Mouse (Mus musculus) G1E-ER4 (cell line): ENCODE data around the gene Slc31a1. TPM values are rescaled to one million over a fixed set of nuclear protein-coding genes. Genes with fewer than 3 reads are reported as not detected.

Source experiments
- GATA1 ChIP-seq: IDR thresholded peaks from one replicate; pipeline ENCODE4 v1.8.0; 2012; ENCODE audit warnings: low read length, inconsistent platforms
- polyA plus RNA-seq: library from polyadenylated mRNA; stranded (reverse); fragments of >175 nt; gene quantifications from 2 replicates; pipeline ENCODE4 v1.2.3, GENCODE M21; 2012

Slc31a1 gene
- 2.6 and 3.4 TPM in 2 replicates for polyA plus RNA-seq

GRCm38 (mm10) chr4:62360088-62360804 is at the start of gene Slc31a1, which contains the start of gene Fkbp15:
Slc31a1 (plus strand) TSS chr4:62360727.
Fkbp15 (minus strand) TSS chr4:62360548.
- no peak for TF ChIP-seq GATA1

GRCm38 (mm10) chr4:62312821-62313220 is 47.7 kb upstream of the Slc31a1 start:
- TF ChIP-seq GATA1 = no peak

GRCm38 (mm10) chr4:62313641-62314211 is 46.8 kb upstream of the Slc31a1 start:
- no peak for TF ChIP-seq GATA1

- TF ChIP-seq GATA1 = no peak
Observed at GRCm38 (mm10) chr4:62314516-62314915, 46.0 kb upstream of the Slc31a1 start.

- TF ChIP-seq GATA1 = no peak
Observed at GRCm38 (mm10) chr4:62316456-62316855, 44.1 kb upstream of the Slc31a1 start.

GRCm38 (mm10) chr4:62318294-62318693 is 42.2 kb upstream of the Slc31a1 start:
- TF ChIP-seq GATA1 = no peak

GRCm38 (mm10) chr4:62322684-62323083 is 37.8 kb upstream of the Slc31a1 start:
- no peak for TF ChIP-seq GATA1

GRCm38 (mm10) chr4:62326111-62326510 is 34.4 kb upstream of the Slc31a1 start:
- no peak for TF ChIP-seq GATA1

- no peak for TF ChIP-seq GATA1
Observed at GRCm38 (mm10) chr4:62328941-62329660, 31.4 kb upstream of the Slc31a1 start.

GRCm38 (mm10) chr4:62331977-62332376 is 28.6 kb upstream of the Slc31a1 start:
- TF ChIP-seq GATA1 = no peak

- TF ChIP-seq GATA1 = no peak
Observed at GRCm38 (mm10) chr4:62338536-62338935, 22.0 kb upstream of the Slc31a1 start.

- TF ChIP-seq GATA1 = no peak
Observed at GRCm38 (mm10) chr4:62344000-62344399, 16.5 kb upstream of the Slc31a1 start.

- TF ChIP-seq GATA1 = no peak
Observed at GRCm38 (mm10) chr4:62345827-62346226, 14.7 kb upstream of the Slc31a1 start.

- no peak for TF ChIP-seq GATA1
Observed at GRCm38 (mm10) chr4:62347605-62348328, 12.8 kb upstream of the Slc31a1 start.

- TF ChIP-seq GATA1 = no peak
Observed at GRCm38 (mm10) chr4:62348329-62348705, 12.2 kb upstream of the Slc31a1 start.

- TF ChIP-seq GATA1 = no peak
Observed at GRCm38 (mm10) chr4:62349371-62349770, 11.2 kb upstream of the Slc31a1 start.
